Mouse (Mus musculus) forebrain, postnatal 0 days (tissue): Measurements from ENCODE around the gene Uox. TPM values are rescaled to one million over a fixed set of nuclear protein-coding genes. Genes with fewer than 3 reads are reported as not detected.

Experiments used
- ATAC-seq: fragments of 200-750 bp; cut with Nextera tagmentation; 2 replicates; pipeline ENCODE4 v1.8.0; 2017; ENCODE audit warnings: mild to moderate bottlenecking, moderate library complexity
- DNase-seq: peaks from one replicate; pipeline ENCODE4 v3.0.0-alpha.2; 2015
- H3K27ac ChIP-seq: fragments of 300-500 bp; sonication (generic); 2 replicates; pipeline ENCODE4 v1.5.1; 2014; ENCODE audit warnings: low read depth, mild to moderate bottlenecking, antibody characterized with exemption, low read length, moderate library complexity, mixed read lengths
- H3K27me3 ChIP-seq: fragments of 300-500 bp; sonication (generic); 2 replicates; pipeline ENCODE4 v1.6.1; 2014; ENCODE audit warnings: mild to moderate bottlenecking, low read length, mixed read lengths; ENCODE audit not compliant: insufficient read depth
- H3K36me3 ChIP-seq: fragments of 300-500 bp; sonication (generic); 2 replicates; pipeline ENCODE4 v1.6.1; 2014; ENCODE audit warnings: mild to moderate bottlenecking, moderate library complexity; ENCODE audit not compliant: insufficient read depth
- H3K4me1 ChIP-seq: fragments of 300-500 bp; sonication (generic); 2 replicates; pipeline ENCODE4 v1.6.1; 2014; ENCODE audit warnings: antibody characterized with exemption; ENCODE audit not compliant: insufficient read depth
- H3K4me2 ChIP-seq: fragments of 300-500 bp; sonication (generic); 2 replicates; pipeline ENCODE4 v1.6.1; 2014; ENCODE audit warnings: low read depth, mild to moderate bottlenecking, moderate library complexity
- H3K4me3 ChIP-seq: fragments of 300-500 bp; sonication (generic); 2 replicates; pipeline ENCODE4 v1.5.1; 2014; ENCODE audit warnings: low read depth, low read length, mixed read lengths
- H3K9ac ChIP-seq: fragments of 300-500 bp; sonication (generic); 2 replicates; pipeline ENCODE4 v1.6.1; 2014; ENCODE audit warnings: mild to moderate bottlenecking
- H3K9me3 ChIP-seq: fragments of 300-500 bp; sonication (generic); 2 replicates; pipeline ENCODE4 v1.6.1; 2016; ENCODE audit warnings: low read length
- CTCF ChIP-seq: sonication (generic); IDR thresholded peaks from 2 replicates; pipeline ENCODE4 v1.5.1; 2016; ENCODE audit warnings: antibody characterized with exemption, control low read depth, low read depth
- WGBS: fragments of 180-500 bp; shearing (Covaris S2); extraction: QIAGEN DNeasy Blood & Tissue Kit; methylation state at CpG from one replicate; pipeline ENCODE4 v1.1.7; 2014; 5-methylcytosine and 5-hydroxymethylcytosine counted together
- polyA plus RNA-seq: library from polyadenylated mRNA; unstranded; fragments of >200 nt; fragmentation: Nextera tagmentation; extraction: Ambion mirVana; gene quantifications from 2 replicates; pipeline ENCODE4 v1.2.1, GENCODE M21; 2015
- total RNA-seq: library from RNA; depleted of rRNA; stranded (reverse); fragments of >200 nt; gene quantifications from 2 replicates; pipeline ENCODE4 v1.2.3, GENCODE M21; 2014; rRNA removed

Gene Uox
- total and polyA plus RNA-seq, 2 experiments from 2014 or later: 0.25 to 0.43 TPM

DNA sequence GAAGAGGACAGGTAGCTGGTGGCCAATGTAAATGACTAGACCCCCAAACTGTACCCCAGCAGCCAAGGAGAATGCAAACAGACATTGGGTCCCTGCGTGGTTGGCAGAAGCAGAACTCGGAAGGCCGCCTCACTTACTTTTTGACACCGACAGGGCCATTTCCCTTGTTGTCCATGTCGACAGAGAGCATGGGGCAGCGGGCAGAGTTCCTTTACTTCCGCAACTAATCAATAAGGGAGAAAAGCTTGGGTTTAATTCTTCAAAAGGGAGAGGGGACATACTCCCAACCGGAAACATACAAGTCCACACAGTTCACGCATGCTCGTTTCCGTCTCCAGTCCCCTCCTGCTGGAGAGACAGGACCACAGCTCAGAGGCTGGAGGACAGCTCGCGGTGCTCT, 110.4 kb downstream of the Uox start:
- ATAC-seq: no peak
- no peaks in the 10 kb centered on the region for H3K36me3 ChIP-seq

GRCm38 (mm10) chr3:146681696-146682095, 111.5 kb downstream of the Uox start:
- TF ChIP-seq CTCF: no peak

More for the DNA sequence above, 110.4 kb downstream of the Uox start:
- no peak for TF ChIP-seq CTCF
- Histone ChIP-seq H3K4me2 (no peak overlapping the region), H3K27me3 (no peaks in the 10 kb centered on the region), H3K9ac (no peak overlapping the region), H3K27ac (no peak overlapping the region), H3K9me3 (no peaks in the 10 kb centered on the region), H3K4me3 (no peak overlapping the region), H3K4me1 (peaks cover 17% of the 10 kb centered on the region)
- DNase-seq: no peak
- 90% methylated on average over 13 of the region's 13 CpGs for WGBS

More at GRCm38 (mm10) chr3:146681696-146682095, 111.5 kb downstream of the Uox start:
- H3K27ac ChIP-seq: no peak overlapping the region
- ATAC-seq: no peak
- peaks cover 18% of the 10 kb centered on the region for H3K4me1 ChIP-seq
- no peaks in the 10 kb centered on the region for H3K36me3 ChIP-seq
- H3K27me3 ChIP-seq: no peaks in the 10 kb centered on the region
- peak overlapping the region; percentile 35 for H3K4me3 ChIP-seq
- 0 out of 2 replicates have a peak overlapping the region, but pooled peaks have one; percentile 28 for H3K9ac ChIP-seq
- no peaks in the 10 kb centered on the region for H3K9me3 ChIP-seq
- 32% methylated on average over 8 of the region's 8 CpGs for WGBS
- peak overlapping the region; percentile 57 for H3K4me2 ChIP-seq
- DNase-seq: peak; percentile 40

Other genes with a start within 250 kb of the Uox start
- 43.2 and 43.5 TPM in 2 replicates for gene Ssx2ip, start 165.8 kb upstream of the Uox start, total RNA-seq
- gene Ssx2ip, start 165.8 kb upstream of the Uox start, polyA plus RNA-seq: 19.8 and 26.6 TPM in 2 replicates
- 7.5 and 9.9 TPM in 2 replicates for gene Ctbs, start 120.6 kb upstream of the Uox start, total RNA-seq
- gene Ctbs, start 120.6 kb upstream of the Uox start, polyA plus RNA-seq: 3.8 and 4.4 TPM in 2 replicates
- 6.0 and 13.5 TPM in 2 replicates for gene Spata1, start 70.7 kb upstream of the Uox start, total RNA-seq
- 4.3 and 6.5 TPM in 2 replicates for gene Spata1, start 70.7 kb upstream of the Uox start, polyA plus RNA-seq
- 73.7 and 90.4 TPM in 2 replicates for gene Gng5, start 70.6 kb upstream of the Uox start, total RNA-seq
- gene Gng5, start 70.6 kb upstream of the Uox start, polyA plus RNA-seq: 291 and 344 TPM in 2 replicates
- 36.7 and 39.9 TPM in 2 replicates for gene Rpf1, start 49.0 kb upstream of the Uox start, total RNA-seq
- 27.4 and 29.4 TPM in 2 replicates for gene Rpf1, start 49.0 kb upstream of the Uox start, polyA plus RNA-seq
- gene Dnase2b, start 45.2 kb downstream of the Uox start, total RNA-seq: not detected in 2 replicates
- not detected in 2 replicates for gene Dnase2b, start 45.2 kb downstream of the Uox start, polyA plus RNA-seq
- gene 4930503B20Rik, start 80.9 kb downstream of the Uox start, total RNA-seq: not detected in 2 replicates
- gene 4930503B20Rik, start 80.9 kb downstream of the Uox start, polyA plus RNA-seq: 0.12 TPM in 1 of 2 replicates, not detected in the other
- gene Samd13, start 115.2 kb downstream of the Uox start, total RNA-seq: 0.33 TPM in 1 of 2 replicates, not detected in the other
- 0.14 and 0.57 TPM in 2 replicates for gene Samd13, start 115.2 kb downstream of the Uox start, polyA plus RNA-seq
- 320 and 369 TPM in 2 replicates for gene Prkacb, start 242.6 kb downstream of the Uox start, total RNA-seq
- 161 and 208 TPM in 2 replicates for gene Prkacb, start 242.6 kb downstream of the Uox start, polyA plus RNA-seq